Mouse (Mus musculus) kidney, embryonic 15.5 days (tissue): ENCODE results near the gene Carm1. TPM values are rescaled to one million over a fixed set of nuclear protein-coding genes. Genes with fewer than 3 reads are reported as not detected.
A peak's percentile ranks its signal among the peaks of the same experiment; 100 is the strongest.
"Not testable (repeated sequence)": the region's sequence is repeated elsewhere in the genome, so short reads cannot be mapped to it uniquely, and the experiment has no call there.

Experiments
- ATAC-seq: fragments of 200-750 bp; cut with Nextera tagmentation; replicated peaks from 2 replicates; pipeline ENCODE4 v1.8.0; 2017; ENCODE audit warnings: moderate TSS enrichment; ENCODE audit not compliant: low FRiP score
- H3K27ac ChIP-seq: fragments of 300-500 bp; sonication (generic); 2 replicates; pipeline ENCODE4 v1.5.1; 2015; ENCODE audit warnings: mild to moderate bottlenecking, inconsistent platforms
- H3K27me3 ChIP-seq: fragments of 300-500 bp; sonication (generic); 2 replicates; pipeline ENCODE4 v1.6.1; 2015; ENCODE audit warnings: inconsistent platforms
- H3K36me3 ChIP-seq: fragments of 300-500 bp; sonication (generic); 2 replicates; pipeline ENCODE4 v1.6.1; 2015; ENCODE audit warnings: inconsistent platforms
- H3K4me1 ChIP-seq: fragments of 300-500 bp; sonication (generic); 2 replicates; pipeline ENCODE4 v1.6.1; 2015; ENCODE audit warnings: inconsistent platforms
- H3K4me2 ChIP-seq: fragments of 300-500 bp; sonication (generic); 2 replicates; pipeline ENCODE4 v1.6.1; 2015; ENCODE audit warnings: moderate library complexity, mild to moderate bottlenecking, inconsistent platforms
- H3K4me3 ChIP-seq: fragments of 300-500 bp; sonication (generic); replicated peaks from 2 replicates; pipeline ENCODE4 v1.5.1; 2015; ENCODE audit warnings: mild to moderate bottlenecking, inconsistent platforms
- H3K9ac ChIP-seq: fragments of 300-500 bp; sonication (generic); 2 replicates; pipeline ENCODE4 v1.6.1; 2015; ENCODE audit warnings: mild to moderate bottlenecking, inconsistent platforms
- H3K9me3 ChIP-seq: fragments of 300-500 bp; sonication (generic); replicated peaks from 2 replicates; pipeline ENCODE4 v1.6.1; 2016; ENCODE audit warnings: inconsistent platforms
- WGBS: fragments of 180-500 bp; shearing (Covaris S2); methylation state at CpG from one replicate; pipeline ENCODE4 v1.1.7; 2015; ENCODE audit warnings: mixed read lengths; 5-methylcytosine and 5-hydroxymethylcytosine counted together
- polyA plus RNA-seq: library from polyadenylated mRNA; unstranded; fragments of >200 nt; fragmentation: Nextera tagmentation; extraction: Ambion mirVana; gene quantifications from 2 replicates; pipeline ENCODE4 v1.2.1, GENCODE M21; 2015

Carm1 gene
- polyA plus RNA-seq, 1 experiment from 2014 or later = 50.2 TPM

DNA sequence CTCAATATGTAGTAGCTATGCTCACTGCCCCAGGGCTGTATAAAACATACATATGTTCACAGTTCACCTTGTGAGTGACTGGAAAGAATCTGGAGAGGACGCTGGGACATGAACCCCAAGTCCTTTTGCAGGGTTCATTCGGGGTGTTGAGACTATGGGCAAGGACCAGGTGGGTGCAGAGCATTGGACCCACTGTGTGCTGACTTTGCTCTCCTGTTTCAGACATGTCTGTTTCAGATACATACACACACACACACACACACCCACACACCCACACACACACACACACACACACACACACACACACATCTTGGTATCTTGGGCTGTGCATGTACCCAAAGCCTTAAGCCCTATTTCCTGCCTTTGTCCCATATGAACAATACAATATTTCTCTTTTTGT, 4.7 kb upstream of the Carm1 start:
- H3K27ac ChIP-seq, H3K9ac ChIP-seq, H3K9me3 ChIP-seq, H3K27me3 ChIP-seq, H3K36me3 ChIP-seq, H3K4me3 ChIP-seq, H3K4me2 ChIP-seq, ATAC-seq: not testable (repeated sequence)
- H3K4me1 ChIP-seq = peaks cover 18% of the 10 kb centered on the region
- WGBS = 94% methylated on average over 2 of the region's 2 CpGs

DNA sequence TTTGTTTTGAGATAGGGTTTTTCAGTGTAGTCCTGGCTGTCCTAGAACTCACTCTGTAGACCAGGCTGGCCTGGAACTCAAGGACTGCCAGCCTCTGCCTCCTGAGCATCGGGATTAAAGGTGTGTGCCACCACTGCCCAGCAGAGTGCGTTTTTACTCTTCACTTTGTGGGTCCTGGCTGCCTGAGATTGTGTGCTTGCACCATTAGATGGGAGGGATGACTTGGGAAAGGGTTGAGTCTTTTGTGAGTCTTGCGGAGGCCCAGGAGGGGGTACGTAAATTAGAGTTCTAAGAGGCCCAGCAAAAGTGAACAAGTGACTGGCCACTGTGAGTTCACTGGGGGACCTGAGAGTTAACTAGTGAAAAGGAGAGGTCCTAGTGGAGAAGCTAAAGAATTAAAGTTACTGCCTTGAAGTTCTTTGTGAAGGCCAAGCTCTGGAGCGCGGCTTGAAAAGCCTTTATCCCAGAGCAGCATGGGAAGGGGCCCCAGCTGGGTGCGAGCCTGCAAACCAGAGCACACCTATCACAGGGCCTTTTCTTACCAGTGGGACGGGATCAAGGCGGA, 1.3 kb upstream of the Carm1 start:
- H3K27me3 ChIP-seq = no peaks in the 10 kb centered on the region
- ATAC-seq = peak; percentile 81
- peaks cover 10% of the 10 kb centered on the region; the same call in 1 of the 2 replicates for H3K36me3 ChIP-seq
- peaks cover 33% of the 10 kb centered on the region for H3K4me1 ChIP-seq
- H3K4me3 ChIP-seq = peak overlapping the region; percentile 86
- no peaks in the 10 kb centered on the region for H3K9me3 ChIP-seq
- H3K9ac ChIP-seq = peak overlapping the region; percentile 51
- H3K4me2 ChIP-seq = peak overlapping the region; percentile 74
- H3K27ac ChIP-seq = peak overlapping the region; percentile 98
- 7% methylated on average over 9 of the region's 9 CpGs for WGBS

DNA sequence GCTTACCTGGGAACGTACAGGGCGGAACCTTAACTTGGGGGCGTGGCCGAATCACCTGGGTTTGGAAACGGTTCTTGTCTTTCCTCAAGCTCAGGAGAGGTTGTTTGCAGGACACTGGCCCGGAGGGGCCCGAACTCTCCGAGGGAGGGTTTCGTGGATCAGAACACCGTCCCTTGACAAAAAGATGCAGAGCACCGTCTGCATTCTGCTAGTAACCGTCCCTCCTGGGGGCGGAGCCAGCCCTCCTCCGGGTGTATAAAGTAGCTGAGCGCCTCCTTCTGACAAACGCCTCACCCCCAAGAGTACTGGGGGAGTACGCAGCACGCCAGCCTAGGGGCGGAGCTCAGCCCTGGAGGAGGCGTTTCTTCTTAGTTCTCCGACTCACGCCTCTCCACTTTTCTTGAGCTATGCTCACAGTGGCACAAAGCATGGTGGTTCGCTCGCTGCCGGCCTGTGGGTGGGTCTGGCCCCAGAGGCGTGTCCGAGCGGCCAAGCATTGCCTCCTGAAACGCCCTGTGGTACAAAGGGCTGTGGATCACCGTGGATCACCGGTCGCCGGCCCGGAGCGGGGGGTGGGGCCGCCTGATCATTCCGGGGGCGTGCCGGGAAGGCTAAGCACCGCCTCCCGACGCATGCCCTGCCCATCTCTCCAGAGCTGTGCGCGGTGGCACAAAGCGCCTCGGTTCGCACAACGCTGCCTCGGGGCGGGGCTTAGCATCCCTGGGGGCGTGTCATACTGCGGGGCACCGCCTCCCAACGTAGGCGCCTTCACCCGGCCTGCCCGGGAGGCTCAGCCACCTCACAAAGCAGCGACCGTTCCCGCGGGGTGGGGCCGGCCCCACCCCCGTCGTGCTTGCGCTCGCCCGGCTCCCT, 542 bp upstream of the Carm1 start:
- peak overlapping the region; percentile 74 for H3K4me2 ChIP-seq
- peak overlapping the region; percentile 86 for H3K4me3 ChIP-seq
- H3K36me3 ChIP-seq = peaks cover 16% of the 10 kb centered on the region
- peaks cover 33% of the 10 kb centered on the region for H3K4me1 ChIP-seq
- H3K9me3 ChIP-seq = no peaks in the 10 kb centered on the region
- peak; percentile 94 for ATAC-seq
- no peaks in the 10 kb centered on the region for H3K27me3 ChIP-seq
- WGBS = under 1% methylated on average over 63 of the region's 67 CpGs
- H3K27ac ChIP-seq = peak overlapping the region; percentile 98
- peak overlapping the region; percentile 51 for H3K9ac ChIP-seq

DNA sequence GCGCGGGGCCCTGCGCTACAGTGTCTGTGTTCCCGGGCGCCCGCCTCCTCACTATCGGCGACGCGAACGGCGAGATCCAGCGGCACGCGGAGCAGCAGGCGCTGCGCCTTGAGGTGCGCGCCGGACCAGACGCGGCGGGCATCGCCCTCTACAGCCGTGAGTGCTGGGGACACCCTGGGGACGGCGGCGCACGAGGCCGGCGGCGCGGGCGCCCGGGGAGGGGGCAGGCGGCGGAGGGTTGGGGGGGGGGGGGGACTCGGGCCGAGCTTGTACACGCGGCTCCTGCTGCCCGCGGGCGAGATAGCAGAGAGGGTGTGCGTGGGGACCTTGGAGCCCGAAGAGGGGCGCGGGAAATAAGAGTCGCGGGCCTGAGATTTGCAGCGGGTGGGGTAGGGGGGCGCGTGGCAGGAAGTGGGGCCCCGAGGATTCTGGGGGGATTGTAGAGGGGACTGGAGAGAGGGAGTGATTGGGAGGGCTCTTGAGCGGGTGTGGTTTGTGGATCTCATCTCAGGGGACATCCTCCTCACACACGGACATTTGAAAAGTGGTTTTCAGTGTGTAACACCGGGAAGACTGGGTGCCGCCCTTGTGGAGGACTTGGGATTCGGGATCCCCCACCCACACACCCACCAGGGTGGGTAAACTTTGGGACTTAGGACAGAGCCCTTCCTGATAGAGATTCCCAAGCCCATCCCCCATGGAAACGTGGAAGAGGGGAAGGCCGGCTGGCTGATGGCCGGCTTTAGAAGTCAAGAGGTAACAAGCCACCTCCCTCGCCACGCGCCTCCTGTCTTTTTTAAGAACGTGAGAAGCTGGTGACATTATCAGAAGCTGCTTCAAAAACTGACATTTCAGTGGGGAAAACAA, 614 bp downstream of the Carm1 start:
- ATAC-seq = peak; percentile 23
- WGBS = under 1% methylated on average over 56 of the region's 66 CpGs
- no peaks in the 10 kb centered on the region for H3K27me3 ChIP-seq

DNA sequence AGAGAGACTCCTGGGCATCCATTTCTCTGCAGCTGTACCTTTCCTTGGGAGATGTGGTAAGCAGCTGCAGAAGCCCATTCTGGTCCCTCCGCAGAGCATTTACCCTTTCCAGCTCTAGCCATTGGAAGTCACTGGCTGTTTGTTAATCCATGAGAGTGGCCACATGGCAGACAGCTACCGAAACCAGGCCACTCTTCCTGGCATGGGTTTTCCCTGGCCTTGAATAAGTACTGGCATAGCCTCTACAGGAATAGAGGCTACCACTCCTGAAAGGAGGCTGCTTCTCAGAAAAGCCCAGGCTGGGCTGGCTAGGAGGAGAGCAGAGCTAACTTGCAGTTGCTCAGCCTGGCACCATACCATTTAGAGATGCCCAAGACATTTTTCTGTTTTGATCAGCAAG, 4.4 kb downstream of the Carm1 start:
- no peak overlapping the region for H3K27ac ChIP-seq
- no peak overlapping the region for H3K9ac ChIP-seq
- peaks cover 28% of the 10 kb centered on the region for H3K36me3 ChIP-seq
- H3K4me1 ChIP-seq = peaks cover 16% of the 10 kb centered on the region
- no peak overlapping the region for H3K4me2 ChIP-seq
- H3K4me3 ChIP-seq = no peak overlapping the region
- H3K27me3 ChIP-seq = no peaks in the 10 kb centered on the region
- H3K9me3 ChIP-seq = no peaks in the 10 kb centered on the region
- WGBS = 98% methylated on average over 2 of the region's 2 CpGs
- no peak for ATAC-seq

More for the DNA sequence above, 614 bp downstream of the Carm1 start:
- Histone ChIP-seq H3K27ac (peak overlapping the region; percentile 98), H3K4me3 (peak overlapping the region; percentile 86), H3K9ac (peak overlapping the region; percentile 98), H3K4me1 (peaks cover 33% of the 10 kb centered on the region), H3K9me3 (no peaks in the 10 kb centered on the region), H3K4me2 (peak overlapping the region; percentile 74), H3K36me3 (peaks cover 17% of the 10 kb centered on the region)

DNA sequence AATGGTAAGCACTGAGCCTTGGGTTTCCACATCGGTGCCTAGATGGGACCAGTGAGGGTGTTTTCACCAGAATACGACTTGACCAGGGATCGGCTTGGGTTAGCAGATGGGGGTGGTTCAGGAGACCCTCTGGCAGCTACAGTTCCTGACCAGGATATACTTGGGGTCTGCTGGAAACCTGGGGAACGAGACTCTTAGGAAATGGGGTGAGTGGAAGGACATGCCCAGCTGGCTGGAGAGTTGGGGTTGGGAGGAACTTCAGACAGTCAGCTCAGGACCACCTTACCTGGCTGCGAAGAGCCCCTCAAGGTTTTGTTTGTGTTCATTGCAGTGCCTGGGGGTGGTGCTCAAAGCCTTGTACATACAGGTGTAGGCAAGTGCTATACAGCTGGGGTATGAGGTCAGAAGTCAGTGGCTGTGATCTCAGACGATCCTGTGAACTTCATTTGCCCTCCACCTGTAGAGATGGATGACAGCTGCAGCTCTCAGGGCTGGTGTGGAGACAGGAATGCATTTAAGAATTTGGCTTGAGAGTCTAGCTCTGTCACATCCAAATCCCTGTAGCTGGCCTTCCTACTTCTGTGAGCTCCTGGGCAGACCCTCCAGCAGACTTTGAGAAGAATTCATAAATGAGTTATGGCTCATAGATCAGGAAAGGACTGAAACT, 7.0 kb downstream of the Carm1 start:
- Histone ChIP-seq H3K36me3 (peaks cover 42% of the 10 kb centered on the region), H3K27ac (no peak overlapping the region), H3K4me2 (no peak overlapping the region), H3K9ac (no peak overlapping the region), H3K9me3 (no peaks in the 10 kb centered on the region), H3K4me3 (no peak overlapping the region), H3K27me3 (no peaks in the 10 kb centered on the region), H3K4me1 (peaks cover 18% of the 10 kb centered on the region)
- 87% methylated on average over 6 of the region's 6 CpGs for WGBS
- no peak for ATAC-seq

DNA sequence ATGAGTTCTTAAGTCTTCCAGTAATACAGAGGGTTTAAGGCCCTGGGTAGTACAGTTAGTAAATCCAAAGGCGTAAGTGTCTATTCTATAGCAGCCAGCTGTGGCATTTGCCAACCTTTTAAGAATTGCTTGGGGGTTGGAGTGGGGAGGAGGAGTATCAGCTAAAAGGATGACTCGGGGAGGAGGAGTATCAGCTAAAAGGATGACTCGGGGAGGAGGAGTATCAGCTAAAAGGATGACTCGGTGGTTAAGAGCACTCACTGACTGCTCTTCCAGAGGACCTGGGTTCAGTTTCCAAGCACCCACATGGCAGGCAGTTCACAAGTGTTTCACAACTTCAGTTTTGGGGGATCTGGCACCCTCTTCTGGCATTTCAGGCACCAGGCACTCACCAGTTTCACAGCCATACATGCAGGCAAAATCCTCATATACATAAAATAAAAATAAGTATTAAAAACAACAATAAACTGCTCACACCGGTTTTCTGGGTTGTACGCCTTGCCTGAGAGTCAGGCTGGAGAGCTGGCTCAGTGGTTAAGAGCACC, 8.6 kb downstream of the Carm1 start:
- 81% methylated on average over 6 of the region's 6 CpGs for WGBS
- no peak for ATAC-seq
- H3K4me2 ChIP-seq = no peak overlapping the region

DNA sequence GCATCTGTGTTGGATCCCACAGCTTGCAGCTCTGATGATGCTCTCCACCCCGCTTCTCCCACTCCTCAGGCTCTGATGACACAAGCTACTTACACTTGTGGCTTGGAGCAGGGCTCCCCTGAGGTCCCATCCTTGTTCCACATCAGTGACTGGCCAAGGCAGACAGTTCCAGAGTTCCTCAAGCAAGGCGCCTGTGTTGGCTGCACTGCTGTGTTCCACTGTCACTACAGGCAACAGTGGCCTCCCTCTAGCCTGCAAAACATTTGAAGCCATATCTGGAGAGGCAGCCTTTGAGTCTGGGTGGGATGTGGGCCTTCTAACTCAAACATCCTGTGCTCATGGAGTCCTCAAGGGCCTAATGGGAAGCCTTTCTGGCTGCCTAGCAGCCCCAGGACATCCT, 10.3 kb downstream of the Carm1 start:
- Histone ChIP-seq H3K4me3 (no peak overlapping the region), H3K36me3 (peaks cover 40% of the 10 kb centered on the region), H3K27me3 (no peaks in the 10 kb centered on the region), H3K4me1 (peaks cover 12% of the 10 kb centered on the region), H3K9me3 (no peaks in the 10 kb centered on the region), H3K4me2 (no peak overlapping the region), H3K27ac (no peak overlapping the region), H3K9ac (no peak overlapping the region)
- WGBS = 85% methylated on average over 2 of the region's 2 CpGs
- no peak for ATAC-seq

More for the DNA sequence above, 8.6 kb downstream of the Carm1 start:
- H3K27me3 ChIP-seq = no peaks in the 10 kb centered on the region
- no peak overlapping the region for H3K9ac ChIP-seq
- peaks cover 38% of the 10 kb centered on the region for H3K36me3 ChIP-seq
- no peaks in the 10 kb centered on the region for H3K9me3 ChIP-seq
- H3K4me1 ChIP-seq = peaks cover 12% of the 10 kb centered on the region
- H3K27ac ChIP-seq = no peak overlapping the region
- no peak overlapping the region for H3K4me3 ChIP-seq

DNA sequence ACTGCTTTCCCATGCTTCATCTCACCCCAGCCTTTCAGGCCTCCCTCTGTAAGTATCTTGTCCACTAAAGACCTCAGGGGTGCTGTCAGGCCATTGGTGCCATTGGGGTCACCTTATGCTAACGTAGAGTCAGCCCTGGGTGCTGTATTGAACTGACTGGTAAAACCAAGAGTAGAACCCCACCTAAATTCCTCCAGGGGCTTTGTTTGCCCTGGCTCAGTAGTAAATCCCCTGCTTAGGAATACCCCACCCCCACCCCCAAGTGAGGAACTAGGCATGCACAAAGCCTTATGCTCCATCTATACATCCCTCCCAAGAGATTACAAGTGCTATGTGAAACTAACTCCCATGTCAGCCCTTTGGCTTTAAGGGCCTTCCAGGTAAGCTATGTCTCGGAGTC, 10.9 kb downstream of the Carm1 start:
- 87% methylated on average over 2 of the region's 2 CpGs for WGBS
- no peaks in the 10 kb centered on the region for H3K9me3 ChIP-seq
- H3K4me3 ChIP-seq = no peak overlapping the region
- no peak overlapping the region for H3K27ac ChIP-seq
- no peak overlapping the region for H3K9ac ChIP-seq
- H3K27me3 ChIP-seq = no peaks in the 10 kb centered on the region
- peaks cover 40% of the 10 kb centered on the region for H3K36me3 ChIP-seq
- ATAC-seq = no peak
- H3K4me1 ChIP-seq = peaks cover 12% of the 10 kb centered on the region
- no peak overlapping the region for H3K4me2 ChIP-seq

DNA sequence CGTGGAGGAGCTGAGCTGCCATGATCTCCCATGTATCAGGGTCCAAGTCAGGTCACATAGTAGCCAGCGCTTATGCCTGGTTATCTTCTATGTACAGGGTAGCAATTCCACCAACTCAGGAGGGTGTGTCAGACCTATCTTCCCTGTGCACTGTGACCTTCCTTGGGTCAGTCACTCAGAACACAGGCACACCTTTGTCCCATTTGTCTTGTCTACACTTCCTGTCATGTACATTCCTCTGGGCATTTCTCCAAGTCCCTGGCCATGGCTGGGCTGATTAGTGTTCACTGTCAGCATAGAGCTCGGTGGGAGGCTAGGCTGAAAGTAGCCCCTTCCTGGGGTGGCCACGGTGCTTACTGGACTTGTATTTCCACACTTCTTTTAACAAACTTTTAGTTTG, 11.7 kb downstream of the Carm1 start:
- Histone ChIP-seq H3K4me3 (no peak overlapping the region), H3K36me3 (peaks cover 37% of the 10 kb centered on the region), H3K4me2 (no peak overlapping the region), H3K27ac (no peak overlapping the region), H3K27me3 (no peaks in the 10 kb centered on the region), H3K4me1 (peaks cover 12% of the 10 kb centered on the region), H3K9me3 (no peaks in the 10 kb centered on the region), H3K9ac (no peak overlapping the region)
- peak; percentile 77 for ATAC-seq
- 76% methylated on average over 4 of the region's 4 CpGs for WGBS

DNA sequence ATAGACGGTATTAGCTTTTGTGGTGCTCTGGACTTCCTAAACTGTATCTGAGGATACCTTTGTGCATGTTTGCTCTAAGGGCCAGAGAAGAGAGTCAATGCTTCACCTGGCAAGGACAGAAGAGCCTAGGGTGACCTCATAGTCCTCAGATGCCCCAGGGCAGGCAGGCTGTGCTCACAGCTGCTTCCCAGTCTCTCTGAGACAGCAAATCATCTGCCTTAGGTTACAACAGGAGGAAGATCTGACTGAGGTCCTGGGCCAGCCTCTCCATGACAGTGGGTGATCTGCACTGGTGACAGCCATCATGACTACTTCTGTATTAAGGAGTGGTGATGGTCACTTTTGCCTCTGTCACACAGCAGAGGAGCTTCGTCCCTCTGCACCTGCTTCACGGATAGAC, 12.5 kb downstream of the Carm1 start:
- ATAC-seq = no peak
- Histone ChIP-seq H3K27ac (no peak overlapping the region), H3K9ac (no peak overlapping the region), H3K9me3 (no peaks in the 10 kb centered on the region), H3K4me1 (peaks cover 12% of the 10 kb centered on the region), H3K4me3 (no peak overlapping the region), H3K4me2 (no peak overlapping the region), H3K36me3 (peaks cover 32% of the 10 kb centered on the region), H3K27me3 (no peaks in the 10 kb centered on the region)
- 92% methylated on average over 3 of the region's 3 CpGs for WGBS
